19 mouse cellular contexts compared by ENCODE assay signal in genomic region chr5:130192356-130192944, GRCm38 (mm10). TPM values are rescaled to one million over a fixed set of nuclear protein-coding genes. Genes with fewer than 3 reads are reported as not detected.
DNase-seq lines count a peak whose midpoint lies in the region; ATAC-seq and TF ChIP-seq lines count a peak whose summit lies in the region.
"Had no signal": no experiment of that assay in that cellular context is flagged by ENCODE, and none has a peak within 500 bp of the region (broad histone marks: within the 10 kb centered on the region; RNA-seq: fewer than 3 reads in every experiment).

No protein-coding gene starts in this region.

- H3K4me1 ChIP-seq in embryonic facial prominence, embryonic 14.5 days (ENCODE audit: control insufficient read depth, insufficient read depth, low read length), result no peaks in the 10 kb centered on the region
- peaks cover 4% of the 10 kb centered on the region; the same call in 1 of the 2 replicates for H3K4me1 ChIP-seq in embryonic facial prominence, embryonic 10.5 days
- no peaks in the 10 kb centered on the region for H3K4me1 ChIP-seq in stomach, postnatal 0 days (replicated peaks; ENCODE audit: control insufficient read depth, insufficient read depth)
- H3K4me1 ChIP-seq in midbrain, postnatal 0 days (ENCODE audit: insufficient read depth, low read length), result no peaks in the 10 kb centered on the region
- H3K4me1 ChIP-seq: forebrain, embryonic 12.5 days; limb, embryonic 13.5 days had no signal

- TF ChIP-seq EP300 in stomach, postnatal 0 days (optimal IDR thresholded peaks at IDR 0.05), result no peak

- H3K27me3 ChIP-seq in embryonic facial prominence, embryonic 14.5 days (replicated peaks; ENCODE audit: control insufficient read depth, insufficient read depth, low read length), result no peaks in the 10 kb centered on the region
- no peaks in the 10 kb centered on the region for H3K27me3 ChIP-seq in embryonic facial prominence, embryonic 10.5 days (replicated peaks; ENCODE audit: low read depth, poor library complexity, severe bottlenecking)
- no peaks in the 10 kb centered on the region for H3K27me3 ChIP-seq in stomach, postnatal 0 days (ENCODE audit: control insufficient read depth, insufficient read depth, low read length)
- no peaks in the 10 kb centered on the region for H3K27me3 ChIP-seq in midbrain, postnatal 0 days (ENCODE audit: insufficient read depth, low read length)
- H3K27me3 ChIP-seq: forebrain, embryonic 12.5 days; limb, embryonic 13.5 days; neural tube, embryonic 13.5 days had no signal

- no peak overlapping the region for H3K4me3 ChIP-seq in embryonic facial prominence, embryonic 14.5 days (ENCODE audit: low read depth, low read length)
- H3K4me3 ChIP-seq in embryonic facial prominence, embryonic 10.5 days, result no peak overlapping the region
- no peak overlapping the region for H3K4me3 ChIP-seq in stomach, postnatal 0 days (ENCODE audit: low read depth, low read length)
- H3K4me3 ChIP-seq in midbrain, postnatal 0 days (ENCODE audit: low read depth, low read length), result no peak overlapping the region
- H3K4me3 ChIP-seq: forebrain, embryonic 12.5 days; limb, embryonic 13.5 days; midbrain, embryonic 10.5 days; neural tube, embryonic 13.5 days had no signal

- H3K36me3 ChIP-seq in embryonic facial prominence, embryonic 14.5 days (ENCODE audit: control insufficient read depth, insufficient read depth, low read length), result peaks cover 59% of the 10 kb centered on the region
- H3K36me3 ChIP-seq in embryonic facial prominence, embryonic 10.5 days (replicated peaks), result peaks cover 81% of the 10 kb centered on the region
- peaks cover 11% of the 10 kb centered on the region; the same call in 1 of the 2 replicates for H3K36me3 ChIP-seq in stomach, postnatal 0 days (ENCODE audit: control insufficient read depth, insufficient read depth, low read length)
- peaks cover 26% of the 10 kb centered on the region for H3K36me3 ChIP-seq in midbrain, postnatal 0 days (ENCODE audit: insufficient read depth, low read length)

- no peak overlapping the region for H3K4me2 ChIP-seq in embryonic facial prominence, embryonic 14.5 days (ENCODE audit: low read depth, low read length)
- no peak overlapping the region for H3K4me2 ChIP-seq in stomach, postnatal 0 days (replicated peaks; ENCODE audit: low read depth)
- no peak overlapping the region for H3K4me2 ChIP-seq in midbrain, postnatal 0 days (ENCODE audit: low read depth, low read length, poor library complexity, severe bottlenecking)
- H3K4me2 ChIP-seq: forebrain, embryonic 12.5 days; limb, embryonic 13.5 days; neural tube, embryonic 13.5 days had no signal

- H3K27ac ChIP-seq in embryonic facial prominence, embryonic 14.5 days (replicated peaks; ENCODE audit: low read depth, low read length), result no peak overlapping the region
- H3K27ac ChIP-seq in embryonic facial prominence, embryonic 10.5 days (replicated peaks), result no peak overlapping the region
- H3K27ac ChIP-seq in stomach, postnatal 0 days (replicated peaks), result peak overlapping the region; percentile 82
- no peak overlapping the region for H3K27ac ChIP-seq in midbrain, postnatal 0 days (ENCODE audit: low read depth, low read length)
- H3K27ac ChIP-seq: forebrain, embryonic 12.5 days; hindbrain, postnatal 0 days; limb, embryonic 13.5 days; midbrain, embryonic 10.5 days; neural tube, embryonic 13.5 days had no signal

- no peaks in the 10 kb centered on the region for H3K9me3 ChIP-seq in embryonic facial prominence, embryonic 14.5 days (ENCODE audit: control insufficient read depth, low read length)
- H3K9me3 ChIP-seq in embryonic facial prominence, embryonic 10.5 days, result no peaks in the 10 kb centered on the region
- no peaks in the 10 kb centered on the region for H3K9me3 ChIP-seq in stomach, postnatal 0 days (ENCODE audit: control insufficient read depth, low read length)
- no peaks in the 10 kb centered on the region for H3K9me3 ChIP-seq in midbrain, postnatal 0 days (ENCODE audit: low read length)
- H3K9me3 ChIP-seq: forebrain, embryonic 12.5 days; G1E; limb, embryonic 13.5 days; midbrain, embryonic 10.5 days; neural tube, embryonic 13.5 days had no signal

- no peak for TF ChIP-seq CTCF in stomach, postnatal 0 days (IDR thresholded peaks at IDR 0.05; ENCODE audit: low read depth)
- TF ChIP-seq CTCF in midbrain, postnatal 0 days (IDR thresholded peaks at IDR 0.05), result no peak

- WGBS in embryonic facial prominence, embryonic 14.5 days, result 67% methylated on average over 2 of the region's 2 CpGs
- WGBS in embryonic facial prominence, embryonic 10.5 days, result 81% methylated on average over 2 of the region's 2 CpGs
- WGBS in stomach, postnatal 0 days, result 35% methylated on average over 2 of the region's 2 CpGs
- WGBS in midbrain, postnatal 0 days, result 87% methylated on average over 2 of the region's 2 CpGs

- no peak for DNase-seq in embryonic facial prominence, embryonic 14.5 days (ENCODE audit: low spot score)
- DNase-seq in embryonic facial prominence, embryonic 10.5 days (ENCODE audit: low spot score), result no peak
- DNase-seq in kidney, adult 11 months, result peak; percentile 44
- no peak for DNase-seq in kidney, postnatal 14 days
- peak; percentile 64 for DNase-seq in retina, adult 2 months (ENCODE audit: low read depth, low spot score)
- no peak for DNase-seq in retina, embryonic 14.5 days (ENCODE audit: low spot score)
- DNase-seq in stomach, postnatal 0 days (ENCODE audit: low spot score), result peak; percentile 70
- no peak for DNase-seq in midbrain, postnatal 0 days (ENCODE audit: low spot score)
- DNase-seq: cerebellum, postnatal 10 days; embryo, embryonic 11 days; heart, postnatal 36 days; thymus, adult 18-20 months had no signal

- 0 out of 2 replicates have a peak, but pooled peaks have one; percentile 33 for ATAC-seq in embryonic facial prominence, embryonic 14.5 days (ENCODE audit: low read depth)
- ATAC-seq in stomach, postnatal 0 days (ENCODE audit: low FRiP score, low TSS enrichment), result peak; percentile 85
- ATAC-seq in midbrain, postnatal 0 days (ENCODE audit: low FRiP score), result no peak
- ATAC-seq: CD4-positive, CD25-positive, alpha-beta regulatory T cell, adult 4 months; hindbrain, postnatal 0 days had no signal

- no peak overlapping the region for H3K9ac ChIP-seq in embryonic facial prominence, embryonic 14.5 days (ENCODE audit: low read depth, low read length)
- no peak overlapping the region for H3K9ac ChIP-seq in stomach, postnatal 0 days (ENCODE audit: low read length)
- H3K9ac ChIP-seq in midbrain, postnatal 0 days (replicated peaks; ENCODE audit: low read length, poor library complexity, severe bottlenecking), result no peak overlapping the region
- H3K9ac ChIP-seq: forebrain, embryonic 12.5 days; limb, embryonic 13.5 days; neural tube, embryonic 13.5 days had no signal

RNA-seq across cellular contexts. Expression of gene Rabgef1, which starts 20.9 kb away (rescaled TPM):
- 22.5 and 24.4 TPM in 2 replicates for polyA plus RNA-seq in embryonic facial prominence, embryonic 14.5 days (2014; fragmentation: Nextera tagmentation; extraction: Ambion mirVana)
- polyA plus RNA-seq in embryonic facial prominence, embryonic 10.5 days (2016; fragmentation: Nextera tagmentation; extraction: Ambion mirVana), result 26.2 and 27.2 TPM in 2 replicates
- polyA plus RNA-seq in stomach, postnatal 0 days (2015; fragmentation: Nextera tagmentation; extraction: Ambion mirVana), result 33.0 and 33.6 TPM in 2 replicates
- total RNA-seq in midbrain, postnatal 0 days (2014; rRNA removed), result 15.5 and 24.2 TPM in 2 replicates
- 31.3 and 34.1 TPM in 2 replicates for polyA plus RNA-seq in midbrain, postnatal 0 days (2015; fragmentation: Nextera tagmentation; extraction: Ambion mirVana)

RNA-seq across cellular contexts. Expression of gene Tmem248, which starts 24.4 kb away (rescaled TPM):
- 40.6 and 44.7 TPM in 2 replicates for polyA plus RNA-seq in embryonic facial prominence, embryonic 14.5 days (2014; fragmentation: Nextera tagmentation; extraction: Ambion mirVana)
- polyA plus RNA-seq in embryonic facial prominence, embryonic 10.5 days (2016; fragmentation: Nextera tagmentation; extraction: Ambion mirVana), result 37.7 and 39.1 TPM in 2 replicates
- 33.2 and 34.4 TPM in 2 replicates for polyA plus RNA-seq in stomach, postnatal 0 days (2015; fragmentation: Nextera tagmentation; extraction: Ambion mirVana)
- 46.9 and 50.1 TPM in 2 replicates for total RNA-seq in midbrain, postnatal 0 days (2014; rRNA removed)
- 28.6 and 31.6 TPM in 2 replicates for polyA plus RNA-seq in midbrain, postnatal 0 days (2015; fragmentation: Nextera tagmentation; extraction: Ambion mirVana)

RNA-seq across cellular contexts. Expression of gene Kctd7, which starts 47.8 kb away (rescaled TPM):
- polyA plus RNA-seq in embryonic facial prominence, embryonic 14.5 days (2014; fragmentation: Nextera tagmentation; extraction: Ambion mirVana), result 5.8 and 6.5 TPM in 2 replicates
- polyA plus RNA-seq in embryonic facial prominence, embryonic 10.5 days (2016; fragmentation: Nextera tagmentation; extraction: Ambion mirVana), result 4.7 and 5.1 TPM in 2 replicates
- 2.3 and 2.4 TPM in 2 replicates for polyA plus RNA-seq in stomach, postnatal 0 days (2015; fragmentation: Nextera tagmentation; extraction: Ambion mirVana)
- 19.5 and 22.3 TPM in 2 replicates for total RNA-seq in midbrain, postnatal 0 days (2014; rRNA removed)
- 12.2 and 14.3 TPM in 2 replicates for polyA plus RNA-seq in midbrain, postnatal 0 days (2015; fragmentation: Nextera tagmentation; extraction: Ambion mirVana)

Comparison
In these comparisons a context has a peak if more than half of its experiments do, and no peak if none do; other contexts are left out.
1. DNase-seq: peak in kidney, adult 11 months (single experiment), retina, adult 2 months (single experiment) and stomach, postnatal 0 days (single experiment); none in embryonic facial prominence, embryonic 14.5 days (single experiment), embryonic facial prominence, embryonic 10.5 days (single experiment), kidney, postnatal 14 days (single experiment), retina, embryonic 14.5 days (single experiment) and midbrain, postnatal 0 days (single experiment).